Mouse (Mus musculus): ENCODE data around the gene R3hdm2. TPM values are rescaled to one million over a fixed set of nuclear protein-coding genes. Genes with fewer than 3 reads are reported as not detected.

The R3hdm2 gene
- total and polyA plus RNA-seq, 3 experiments = 8.2 to 60.6 TPM; not detected in 1

GRCm38 (mm10) chr10:127512813-127513212, 132.7 kb downstream of the R3hdm2 start (continued):
- TF ChIP-seq POLR2AphosphoS2 (IDR thresholded peaks at IDR 0.05; ENCODE audit: low read length) = peak; percentile 44; the same call in 1 of the 2 replicates
- peak; percentile 63; the same call in 1 of the 2 replicates for TF ChIP-seq MAZ (IDR thresholded peaks at IDR 0.05; ENCODE audit: low read depth, low read length)
- TF ChIP-seq MEF2A (IDR thresholded peaks at IDR 0.05; ENCODE audit: extremely low read depth, insufficient replicate concordance, low read depth, low read length, poor library complexity, severe bottlenecking) = 0 out of 2 replicates have a peak, but pooled peaks have one; percentile 46
- no peak for TF ChIP-seq MAFK (IDR thresholded peaks at IDR 0.05; ENCODE audit: borderline replicate concordance, low read depth, low read length)
- peak in 1 of 2 experiments; percentile 60; a peak in 2 of 4 replicates for TF ChIP-seq EP300 (IDR thresholded peaks at IDR 0.05; ENCODE audit: low read depth in 1 of 2, low read length in 2 of 2)
- TF ChIP-seq HCFC1 (IDR thresholded peaks at IDR 0.05; ENCODE audit: low read depth, low read length) = peak; percentile 60; the same call in 1 of the 2 replicates
- no peak for TF ChIP-seq CHD2 (IDR thresholded peaks at IDR 0.05; ENCODE audit: low read length)
- peak; percentile 8; the same call in 1 of the 2 replicates for TF ChIP-seq TAL1 (IDR thresholded peaks at IDR 0.05; ENCODE audit: low read length)
- TF ChIP-seq POLR2AphosphoS5 (IDR thresholded peaks at IDR 0.05; ENCODE audit: borderline replicate concordance, low read depth, low read length) = no peak
- TF ChIP-seq E2F4 (IDR thresholded peaks at IDR 0.05; ENCODE audit: borderline replicate concordance, low read depth, low read length) = no peak

DNA sequence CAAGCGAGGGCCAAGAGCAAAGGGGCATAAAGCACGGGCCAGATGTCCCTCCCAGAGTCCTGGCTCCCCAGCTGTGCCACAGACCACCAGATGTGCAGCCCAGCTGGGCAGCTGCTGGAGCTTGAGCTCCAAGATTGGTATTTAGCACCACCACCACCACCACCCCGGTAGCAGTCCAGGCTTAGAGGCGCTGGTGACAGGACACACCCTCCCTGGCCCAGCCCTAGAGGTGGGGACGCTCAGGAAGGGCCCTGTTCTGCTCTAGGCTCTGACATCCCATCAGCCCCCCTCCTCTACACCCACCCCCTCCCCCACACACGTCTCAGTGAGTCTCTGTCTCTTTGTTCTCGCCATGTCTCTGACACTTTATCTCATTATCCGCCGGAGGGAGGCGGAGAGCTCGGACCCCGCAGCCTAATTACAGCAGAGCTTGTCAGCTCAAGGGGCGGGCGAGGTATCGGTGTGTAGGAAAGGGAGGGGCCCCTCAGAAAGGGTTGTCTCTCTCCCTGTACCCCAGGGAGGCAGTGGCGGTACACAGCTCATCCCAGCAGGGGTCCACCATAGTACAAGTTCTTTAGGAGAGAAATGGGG, 133.5 kb downstream of the R3hdm2 start:
- Histone ChIP-seq H3K27ac (ENCODE audit: control insufficient read depth, low read depth, low read length) (peak overlapping the region; percentile 83), H3K9me3 (replicated peaks; ENCODE audit: insufficient read depth, low read length) (no peaks in the 10 kb centered on the region), H3K79me2 (ENCODE audit: control insufficient read depth, insufficient read depth, low read length, poor library complexity) (no peaks in the 10 kb centered on the region; the same call in 1 of the 2 replicates), H3K36me3 (ENCODE audit: control insufficient read depth in 1 of 2, insufficient read depth in 2 of 2, low read length in 2 of 2) (peaks cover 0 to 11% of the 10 kb centered on the region in 2 experiments; a peak in 2 of 4 replicates), H3K4me3 (ENCODE audit: control insufficient read depth in 1 of 2, insufficient read depth in 1 of 2, low read depth in 2 of 2, low read length in 2 of 2) (peak overlapping the region; percentile 45 to 56), H3K9ac (ENCODE audit: control insufficient read depth, low read depth, low read length, poor library complexity, severe bottlenecking) (peak overlapping the region; percentile 65), H3K4me1 (ENCODE audit: control insufficient read depth in 1 of 2, insufficient read depth in 2 of 2, low read length in 2 of 2) (peaks cover 0 to 33% of the 10 kb centered on the region in 2 experiments; a peak in 3 of 4 replicates), H3K27me3 (ENCODE audit: control insufficient read depth in 1 of 2, insufficient read depth in 2 of 2, low read length in 2 of 2) (no peaks in the 10 kb centered on the region)
- peak; percentile 93 for DNase-seq (ENCODE audit: low read depth, low spot score)
- TF ChIP-seq MXI1 (IDR thresholded peaks at IDR 0.05; ENCODE audit: low read depth, low read length) (no peak), TAL1 (IDR thresholded peaks at IDR 0.05; ENCODE audit: low read length) (no peak), RCOR1 (IDR thresholded peaks at IDR 0.05; ENCODE audit: low read depth, low read length) (0 out of 2 replicates have a peak, but pooled peaks have one; percentile 35), ZMIZ1 (IDR thresholded peaks at IDR 0.05; ENCODE audit: low read depth, low read length) (no peak), CHD2 (IDR thresholded peaks at IDR 0.05; ENCODE audit: low read length) (no peak; the same call in 1 of the 2 replicates), POLR2A (IDR thresholded peaks at IDR 0.05; ENCODE audit: control insufficient read depth in 1 of 2, insufficient read depth in 1 of 2, low read depth in 1 of 2, low read length in 2 of 2, poor library complexity in 1 of 2) (peak in 1 of 2 experiments; percentile 23; a peak in 1 of 4 replicates), USF1 (IDR thresholded peaks at IDR 0.05; ENCODE audit: low read depth, low read length) (0 out of 2 replicates have a peak, but pooled peaks have one; percentile 27), TCF12 (IDR thresholded peaks at IDR 0.05; ENCODE audit: low read depth, low read length) (peak; percentile 53), MAX (IDR thresholded peaks at IDR 0.05; ENCODE audit: low read length) (no peak), GATA1 (IDR thresholded peaks at IDR 0.05; ENCODE audit: low read depth, low read length) (no peak), POLR2AphosphoS2 (IDR thresholded peaks at IDR 0.05; ENCODE audit: low read length) (no peak), RAD21 (IDR thresholded peaks at IDR 0.05; ENCODE audit: low read depth, low read length) (no peak), ZKSCAN1 (IDR thresholded peaks at IDR 0.05; ENCODE audit: low read depth, low read length) (no peak; the same call in 1 of the 2 replicates), MAFK (IDR thresholded peaks at IDR 0.05; ENCODE audit: borderline replicate concordance, low read depth, low read length) (no peak), JUND (IDR thresholded peaks at IDR 0.05; ENCODE audit: low read depth, low read length) (no peak), NRF1 (IDR thresholded peaks at IDR 0.05; ENCODE audit: insufficient read depth, low read depth, low read length, poor library complexity, severe bottlenecking) (0 out of 2 replicates have a peak, but pooled peaks have one; percentile 27), USF2 (IDR thresholded peaks at IDR 0.05; ENCODE audit: borderline replicate concordance in 1 of 2, insufficient read depth in 1 of 2, low read depth in 1 of 2, low read length in 2 of 2) (no peak), CHD1 (IDR thresholded peaks at IDR 0.05; ENCODE audit: low read depth, low read length) (no peak), ETS1 (IDR thresholded peaks at IDR 0.05; ENCODE audit: low read depth, low read length) (peak; percentile 45), ZNF384 (IDR thresholded peaks at IDR 0.05; ENCODE audit: low read depth, low read length) (no peak), NELFE (IDR thresholded peaks at IDR 0.05; ENCODE audit: low read depth, low read length) (peak; percentile 49; the same call in 1 of the 2 replicates), MAZ (IDR thresholded peaks at IDR 0.05; ENCODE audit: low read depth, low read length) (peak; percentile 96), MYB (IDR thresholded peaks at IDR 0.05; ENCODE audit: low read depth, low read length) (no peak), ELF1 (IDR thresholded peaks at IDR 0.05; ENCODE audit: low read depth, low read length) (peak; percentile 32; the same call in 1 of the 2 replicates), CTCF (IDR thresholded peaks at IDR 0.05 in 2 of 3, conservative IDR thresholded peaks at IDR 0.05 in 1 of 3; ENCODE audit: control insufficient read depth in 1 of 3, insufficient read depth in 1 of 3, low read depth in 2 of 3, low read length in 3 of 3, poor library complexity in 1 of 3, severe bottlenecking in 1 of 3) (peak in 1 of 3 experiments; percentile 9; a peak in 1 of 6 replicates), BHLHE40 (IDR thresholded peaks at IDR 0.05; ENCODE audit: borderline replicate concordance, low read depth, low read length) (peak; percentile 54; the same call in 1 of the 2 replicates), SMC3 (IDR thresholded peaks at IDR 0.05; ENCODE audit: low read depth, low read length) (no peak)

All from MEL (cell line).